Mouse (Mus musculus): ENCODE data around the gene Tsc22d4. TPM values are rescaled to one million over a fixed set of nuclear protein-coding genes. Genes with fewer than 3 reads are reported as not detected.

The Tsc22d4 gene
- polyA plus RNA-seq (2015; fragmentation: Nextera tagmentation; extraction: Ambion mirVana): 111 and 119 TPM in 2 replicates

DNA sequence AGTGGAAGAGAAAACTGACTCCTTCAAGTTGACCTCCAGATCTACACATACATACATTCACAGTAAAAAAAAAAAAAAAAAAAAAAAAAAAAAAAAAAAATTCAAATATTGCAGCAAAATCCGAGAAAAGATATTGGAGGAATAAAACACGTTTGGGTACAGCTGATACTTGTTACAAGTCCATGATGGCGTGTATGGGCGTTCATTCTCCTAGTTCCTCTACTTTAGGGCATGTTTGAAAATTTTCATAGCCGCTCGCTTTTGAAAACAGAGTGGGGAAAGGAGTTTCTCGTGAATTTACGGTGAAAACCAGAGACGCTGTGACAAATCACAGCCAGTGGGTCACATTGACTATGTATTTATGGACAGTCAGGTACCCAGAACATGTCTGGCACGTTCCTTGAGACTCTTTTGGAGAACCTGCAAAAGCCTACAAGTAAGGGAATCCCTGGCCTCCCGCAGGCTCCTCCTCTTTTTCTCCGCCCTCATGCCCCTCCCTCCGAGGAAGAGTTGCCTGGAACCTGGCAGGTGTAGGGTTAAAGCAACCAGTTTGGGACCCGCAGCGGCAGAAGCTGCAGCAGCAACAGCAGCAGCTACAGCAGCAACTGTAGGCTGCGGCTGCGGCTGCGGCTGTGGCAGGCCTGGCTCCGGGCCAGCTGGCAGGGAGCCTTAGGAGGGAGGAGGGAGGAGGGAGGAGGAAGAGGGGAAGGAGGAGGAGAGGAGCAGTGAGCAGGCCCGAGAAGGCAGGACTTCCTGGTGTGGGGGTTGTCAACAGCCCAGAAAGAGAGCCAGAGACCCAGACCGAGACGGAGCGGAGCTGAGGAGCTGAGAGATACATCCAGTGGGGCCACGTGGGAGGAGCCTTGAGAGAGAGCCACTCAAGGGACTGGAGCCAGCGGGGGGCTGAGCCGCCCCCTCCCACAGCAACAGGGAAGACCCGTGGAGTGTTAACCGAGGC, at the start of gene Tsc22d4:
Gene Tsc22d4, plus strand, starts transcription at position 517 of the 958 bp plus-strand sequence.
- Histone ChIP-seq H3K4me1 (replicated peaks; ENCODE audit: control insufficient read depth, insufficient read depth, low read length) (peaks cover 8% of the 10 kb centered on the region; the same call in 1 of the 2 replicates), H3K27ac (ENCODE audit: low read depth, low read length) (peak within 1 kb of the TSS; percentile 98), H3K4me3 (ENCODE audit: low read depth, low read length) (peak within 1 kb of the TSS; percentile 82), H3K27me3 (replicated peaks; ENCODE audit: control insufficient read depth, insufficient read depth, low read length) (no peaks in the 10 kb centered on the region), H3K36me3 (ENCODE audit: control insufficient read depth, insufficient read depth) (peaks cover 6% of the 10 kb centered on the region; the same call in 1 of the 2 replicates), H3K4me2 (replicated peaks; ENCODE audit: low read depth) (peak within 1 kb of the TSS; percentile 95), H3K9ac (ENCODE audit: low read depth, low read length) (peak within 1 kb of the TSS; percentile 86), H3K9me3 (ENCODE audit: control insufficient read depth) (no peaks in the 10 kb centered on the region)
- ATAC-seq: peak; percentile 69
- 2% methylated on average over 28 of the region's 28 CpGs for WGBS
- no peak for TF ChIP-seq CTCF (IDR thresholded peaks at IDR 0.05; ENCODE audit: low read depth)

DNA sequence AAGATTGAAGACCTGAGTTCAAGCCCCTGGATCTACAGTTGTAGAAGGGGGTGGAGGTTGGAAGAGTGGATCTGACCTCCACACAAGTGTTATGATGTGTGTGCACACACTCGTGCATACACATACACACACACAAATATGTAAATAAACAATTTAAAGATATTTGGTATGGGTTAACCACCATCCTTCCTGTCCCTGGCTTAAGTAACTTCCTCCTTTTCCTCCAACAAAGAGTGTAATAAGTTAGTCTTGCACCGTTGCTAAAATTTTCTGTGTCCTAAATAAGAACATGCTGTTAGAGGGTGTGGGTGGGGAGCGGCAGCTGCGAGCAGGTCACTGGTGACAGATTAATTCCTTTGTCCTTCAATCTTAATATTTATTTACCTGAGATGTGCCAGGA, 49.6 kb upstream of the Tsc22d4 start:
- Histone ChIP-seq H3K27me3 (replicated peaks; ENCODE audit: control insufficient read depth, insufficient read depth, low read length) (no peaks in the 10 kb centered on the region), H3K4me3 (ENCODE audit: low read depth, low read length) (no peak overlapping the region), H3K4me1 (replicated peaks; ENCODE audit: control insufficient read depth, insufficient read depth, low read length) (no peaks in the 10 kb centered on the region), H3K9ac (ENCODE audit: low read depth, low read length) (no peak overlapping the region), H3K36me3 (ENCODE audit: control insufficient read depth, insufficient read depth) (no peaks in the 10 kb centered on the region), H3K4me2 (replicated peaks; ENCODE audit: low read depth) (no peak overlapping the region), H3K9me3 (ENCODE audit: control insufficient read depth) (no peaks in the 10 kb centered on the region), H3K27ac (ENCODE audit: low read depth, low read length) (no peak overlapping the region)
- no peak for TF ChIP-seq CTCF (IDR thresholded peaks at IDR 0.05; ENCODE audit: low read depth)
- WGBS: 57% methylated on average over 4 of the region's 4 CpGs
- ATAC-seq: no peak

DNA sequence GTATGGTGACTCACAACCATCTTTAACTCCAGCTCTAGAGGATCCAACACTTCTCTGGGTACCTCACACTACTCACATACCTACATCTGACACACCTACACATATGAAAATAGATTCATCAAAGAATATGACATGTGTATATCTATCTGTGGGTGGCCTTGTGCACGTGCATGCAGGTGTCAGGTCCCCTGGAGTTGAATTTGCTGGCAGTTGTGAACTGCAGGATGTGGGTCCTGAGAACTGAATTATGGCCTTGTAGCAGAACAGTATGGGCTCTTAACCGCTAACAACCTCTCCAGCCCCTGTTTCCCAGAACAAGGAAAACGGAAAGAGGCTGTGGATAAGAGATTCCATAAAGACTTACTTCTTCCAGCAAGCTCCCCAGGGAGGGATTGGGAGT, 46.5 kb upstream of the Tsc22d4 start:
- no peak overlapping the region for H3K27ac ChIP-seq (ENCODE audit: low read depth, low read length)
- H3K9ac ChIP-seq (ENCODE audit: low read depth, low read length): no peak overlapping the region
- H3K4me2 ChIP-seq (replicated peaks; ENCODE audit: low read depth): no peak overlapping the region
- H3K27me3 ChIP-seq (replicated peaks; ENCODE audit: control insufficient read depth, insufficient read depth, low read length): no peaks in the 10 kb centered on the region
- TF ChIP-seq CTCF (IDR thresholded peaks at IDR 0.05; ENCODE audit: low read depth): no peak
- 67% methylated on average over 3 of the region's 3 CpGs for WGBS
- H3K4me1 ChIP-seq (replicated peaks; ENCODE audit: control insufficient read depth, insufficient read depth, low read length): no peaks in the 10 kb centered on the region
- H3K9me3 ChIP-seq (ENCODE audit: control insufficient read depth): no peaks in the 10 kb centered on the region
- no peaks in the 10 kb centered on the region for H3K36me3 ChIP-seq (ENCODE audit: control insufficient read depth, insufficient read depth)
- ATAC-seq: no peak
- no peak overlapping the region for H3K4me3 ChIP-seq (ENCODE audit: low read depth, low read length)

DNA sequence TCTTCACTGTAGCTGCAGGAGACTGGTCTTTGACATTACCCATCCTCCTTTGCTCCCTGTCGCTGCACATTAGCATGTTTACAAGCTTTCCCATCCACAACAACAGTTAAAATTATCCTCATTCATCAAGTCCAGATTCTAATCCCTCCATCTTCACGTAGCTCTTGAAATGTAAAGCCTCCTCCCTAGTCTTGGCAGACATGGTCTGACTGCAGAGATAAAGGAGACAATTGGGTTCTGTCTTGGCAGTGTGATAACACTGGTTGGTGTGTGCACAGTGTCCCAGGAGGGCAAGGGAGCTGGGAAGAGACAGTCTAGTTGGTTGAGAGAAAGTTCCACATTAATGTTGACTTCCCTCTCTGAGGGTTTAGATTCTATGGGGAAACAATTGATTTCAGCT, 45.7 kb upstream of the Tsc22d4 start:
- Histone ChIP-seq H3K4me3 (ENCODE audit: low read depth, low read length) (no peak overlapping the region), H3K9me3 (ENCODE audit: control insufficient read depth) (no peaks in the 10 kb centered on the region), H3K4me1 (replicated peaks; ENCODE audit: control insufficient read depth, insufficient read depth, low read length) (no peaks in the 10 kb centered on the region), H3K4me2 (replicated peaks; ENCODE audit: low read depth) (no peak overlapping the region), H3K27ac (ENCODE audit: low read depth, low read length) (no peak overlapping the region), H3K36me3 (ENCODE audit: control insufficient read depth, insufficient read depth) (no peaks in the 10 kb centered on the region), H3K9ac (ENCODE audit: low read depth, low read length) (no peak overlapping the region), H3K27me3 (replicated peaks; ENCODE audit: control insufficient read depth, insufficient read depth, low read length) (no peaks in the 10 kb centered on the region)
- TF ChIP-seq CTCF (IDR thresholded peaks at IDR 0.05; ENCODE audit: low read depth): no peak
- ATAC-seq: no peak
- 44% methylated on average over 2 of the region's 2 CpGs for WGBS

DNA sequence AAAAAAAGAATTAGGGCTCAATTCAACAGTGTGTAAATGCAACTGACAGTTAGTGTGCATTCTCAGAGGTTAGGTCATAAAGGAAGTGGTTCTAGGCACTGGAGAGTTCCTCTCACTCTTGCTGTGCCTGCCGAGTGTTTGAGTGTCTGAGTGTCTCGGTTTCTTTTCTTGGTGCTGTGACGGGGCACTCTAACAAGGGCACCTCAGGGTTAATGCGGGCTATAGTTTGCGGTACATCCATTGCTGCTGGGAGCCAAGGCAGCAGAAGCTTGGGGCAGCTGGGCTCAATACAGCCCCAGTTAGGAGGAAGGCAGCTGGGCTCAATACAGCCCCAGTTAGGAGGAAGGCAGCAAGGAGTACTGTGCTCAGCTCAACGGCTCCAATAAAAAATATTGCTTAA, 40.3 kb upstream of the Tsc22d4 start:
- Histone ChIP-seq H3K27me3 (replicated peaks; ENCODE audit: control insufficient read depth, insufficient read depth, low read length) (no peaks in the 10 kb centered on the region), H3K27ac (ENCODE audit: low read depth, low read length) (no peak overlapping the region), H3K4me2 (replicated peaks; ENCODE audit: low read depth) (no peak overlapping the region), H3K4me1 (replicated peaks; ENCODE audit: control insufficient read depth, insufficient read depth, low read length) (no peaks in the 10 kb centered on the region), H3K36me3 (ENCODE audit: control insufficient read depth, insufficient read depth) (no peaks in the 10 kb centered on the region), H3K4me3 (ENCODE audit: low read depth, low read length) (no peak overlapping the region), H3K9me3 (ENCODE audit: control insufficient read depth) (no peaks in the 10 kb centered on the region), H3K9ac (ENCODE audit: low read depth, low read length) (no peak overlapping the region)
- WGBS: 42% methylated on average over 6 of the region's 6 CpGs
- no peak for ATAC-seq
- TF ChIP-seq CTCF (IDR thresholded peaks at IDR 0.05; ENCODE audit: low read depth): no peak

DNA sequence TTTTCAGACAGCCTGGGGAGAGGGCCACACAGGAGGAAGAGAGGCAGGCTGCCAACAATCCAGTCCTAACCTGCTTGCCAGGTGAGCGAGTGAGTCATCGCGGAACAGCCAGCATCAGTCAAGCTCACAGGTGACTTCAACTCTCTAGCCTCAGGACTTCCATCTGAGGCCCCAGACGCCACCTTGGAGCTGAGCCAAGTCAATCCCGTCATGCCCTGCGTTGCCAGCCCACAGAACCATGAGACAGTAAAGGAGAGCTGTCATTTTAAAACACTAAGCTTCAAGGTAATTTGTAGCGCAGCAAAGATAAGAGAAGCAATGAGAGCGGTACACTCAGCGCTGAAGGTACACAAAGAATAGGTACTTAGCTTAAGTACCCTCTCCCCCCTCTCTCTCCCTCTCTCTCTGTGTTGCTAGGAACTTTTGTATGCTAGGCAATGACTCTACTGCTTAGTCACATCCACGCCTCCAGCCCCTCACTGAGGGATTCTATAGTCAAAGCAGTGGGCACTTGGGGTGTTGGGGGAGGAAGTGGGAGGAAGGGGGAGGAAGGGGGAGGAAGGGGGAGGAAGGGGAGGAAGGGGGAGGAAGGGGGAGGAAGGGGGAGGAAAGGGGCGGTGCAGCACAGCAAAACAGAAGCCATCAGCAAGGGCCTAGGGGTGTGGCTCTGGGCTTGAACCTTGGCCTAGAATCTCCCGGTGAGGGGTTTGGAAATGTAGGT, 38.5 kb upstream of the Tsc22d4 start:
- TF ChIP-seq CTCF (IDR thresholded peaks at IDR 0.05; ENCODE audit: low read depth): no peak

More for the DNA sequence above, 38.5 kb upstream of the Tsc22d4 start:
- no peaks in the 10 kb centered on the region for H3K9me3 ChIP-seq (ENCODE audit: control insufficient read depth)
- peak overlapping the region; percentile 79 for H3K27ac ChIP-seq (ENCODE audit: low read depth, low read length)
- H3K4me2 ChIP-seq (replicated peaks; ENCODE audit: low read depth): peak overlapping the region; percentile 45
- H3K4me3 ChIP-seq (ENCODE audit: low read depth, low read length): no peak overlapping the region
- no peaks in the 10 kb centered on the region for H3K4me1 ChIP-seq (replicated peaks; ENCODE audit: control insufficient read depth, insufficient read depth, low read length)
- ATAC-seq: peak; percentile 92
- H3K27me3 ChIP-seq (replicated peaks; ENCODE audit: control insufficient read depth, insufficient read depth, low read length): no peaks in the 10 kb centered on the region
- H3K36me3 ChIP-seq (ENCODE audit: control insufficient read depth, insufficient read depth): no peaks in the 10 kb centered on the region
- H3K9ac ChIP-seq (ENCODE audit: low read depth, low read length): no peak overlapping the region
- 24% methylated on average over 12 of the region's 12 CpGs for WGBS

Data from intestine, postnatal 0 days (tissue).